Mouse (Mus musculus): Measurements from ENCODE around the gene Ace3. TPM values are rescaled to one million over a fixed set of nuclear protein-coding genes. Genes with fewer than 3 reads are reported as not detected.

Ace3 gene
- polyA plus RNA-seq, 1 experiment from 2014 or later, result not detected

DNA sequence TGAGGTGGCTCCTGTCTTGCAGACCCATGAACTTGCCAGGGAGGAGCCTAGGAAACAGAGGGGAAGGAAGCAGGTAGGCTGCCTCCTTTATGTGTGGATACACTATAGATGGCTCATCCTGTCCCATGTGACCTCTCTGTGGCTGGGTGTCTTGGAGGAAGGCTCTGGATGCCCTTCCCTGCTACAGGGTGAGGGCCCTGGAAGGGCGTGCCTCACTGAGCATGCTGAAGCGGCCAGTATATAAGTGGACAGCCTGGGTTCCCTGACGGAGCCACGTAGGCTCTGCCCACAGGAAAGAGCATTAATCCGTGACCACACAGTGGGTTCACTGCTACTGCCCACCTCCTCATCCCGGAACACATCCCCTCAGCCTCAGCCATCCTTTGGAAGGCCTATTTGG lies 5.0 kb upstream of the Ace3 start:
- H3K4me3 ChIP-seq, result no peak overlapping the region
- no peaks in the 10 kb centered on the region for H3K36me3 ChIP-seq
- ATAC-seq (ENCODE audit: low FRiP score, low read depth), result no peak
- no peak overlapping the region for H3K4me2 ChIP-seq (replicated peaks)
- WGBS, result 82% methylated on average over 6 of the region's 6 CpGs
- H3K27ac ChIP-seq, result no peak overlapping the region
- H3K9ac ChIP-seq, result no peak overlapping the region
- no peaks in the 10 kb centered on the region for H3K9me3 ChIP-seq
- no peaks in the 10 kb centered on the region for H3K4me1 ChIP-seq
- no peaks in the 10 kb centered on the region for H3K27me3 ChIP-seq (replicated peaks)

DNA sequence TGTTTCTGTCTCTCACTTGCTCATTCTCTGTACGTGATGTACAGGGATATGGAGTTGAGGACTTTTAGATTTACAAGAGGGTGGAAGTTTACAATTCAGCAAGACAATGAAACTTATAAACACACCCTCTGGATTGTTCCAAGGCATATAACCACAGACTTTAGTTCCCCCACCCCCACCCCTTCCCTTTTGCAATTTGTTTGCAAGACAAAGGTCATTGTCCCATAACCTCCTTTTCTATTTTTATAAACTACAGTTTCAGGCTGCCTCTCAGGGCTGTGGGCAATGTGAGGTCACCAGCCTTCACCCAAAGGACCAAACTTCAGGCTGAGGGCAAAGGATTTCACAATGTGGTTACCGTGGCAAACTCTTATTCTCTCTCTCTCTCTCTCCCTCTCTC lies 4.2 kb upstream of the Ace3 start:
- 60% methylated on average over 2 of the region's 2 CpGs for WGBS
- Histone ChIP-seq H3K9ac (no peak overlapping the region), H3K36me3 (no peaks in the 10 kb centered on the region), H3K4me3 (no peak overlapping the region), H3K27ac (no peak overlapping the region), H3K4me2 (replicated peaks) (no peak overlapping the region), H3K4me1 (no peaks in the 10 kb centered on the region), H3K9me3 (no peaks in the 10 kb centered on the region), H3K27me3 (replicated peaks) (no peaks in the 10 kb centered on the region)
- no peak for ATAC-seq (ENCODE audit: low FRiP score, low read depth)

DNA sequence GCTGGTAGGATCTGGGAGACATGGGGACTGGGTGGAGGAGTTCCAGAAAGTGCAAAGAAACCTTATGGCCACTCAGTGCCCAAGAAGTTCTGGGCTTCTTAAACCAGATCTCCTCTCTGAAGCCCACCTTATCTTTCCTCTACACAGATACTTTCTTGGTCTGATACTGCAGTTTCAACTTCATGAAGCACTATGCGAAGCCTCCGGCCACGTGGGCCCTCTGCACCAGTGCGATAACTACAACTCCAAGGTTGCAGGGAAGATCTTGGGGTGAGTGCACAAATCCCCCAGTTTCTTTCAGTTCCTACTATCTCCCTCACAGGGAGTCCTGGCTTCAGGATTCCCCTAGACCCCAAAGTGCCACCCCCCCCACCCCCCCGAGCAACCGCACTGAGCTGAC lies 5.6 kb downstream of the Ace3 start:
- Histone ChIP-seq H3K27me3 (replicated peaks) (no peaks in the 10 kb centered on the region; the same call in 1 of the 2 replicates), H3K36me3 (no peaks in the 10 kb centered on the region), H3K27ac (no peak overlapping the region), H3K4me1 (no peaks in the 10 kb centered on the region), H3K9ac (no peak overlapping the region), H3K4me2 (replicated peaks) (no peak overlapping the region), H3K4me3 (no peak overlapping the region), H3K9me3 (no peaks in the 10 kb centered on the region)
- WGBS, result 94% methylated on average over 6 of the region's 6 CpGs
- ATAC-seq (ENCODE audit: low FRiP score, low read depth), result no peak

DNA sequence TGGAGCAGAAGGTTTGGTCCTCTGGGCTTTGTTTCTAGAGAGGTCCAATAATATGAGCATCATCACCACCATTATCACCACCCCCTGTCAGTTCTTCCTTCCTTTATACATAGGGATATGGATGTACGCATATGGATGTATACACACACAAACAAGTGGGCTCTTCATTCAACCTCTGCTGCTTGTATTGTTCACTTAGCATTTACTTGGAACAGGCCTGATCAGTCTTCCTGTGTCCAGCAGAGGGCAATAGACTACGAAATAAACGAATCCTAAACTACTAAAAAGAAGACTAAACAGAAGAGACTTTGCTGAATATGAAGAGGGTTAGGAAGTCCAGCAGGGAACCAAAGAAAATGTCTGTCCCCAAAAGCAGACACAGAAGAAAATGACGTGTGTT lies 7.2 kb downstream of the Ace3 start:
- no peaks in the 10 kb centered on the region; the same call in 1 of the 2 replicates for H3K27me3 ChIP-seq (replicated peaks)
- no peaks in the 10 kb centered on the region for H3K36me3 ChIP-seq
- H3K4me3 ChIP-seq, result no peak overlapping the region
- H3K4me1 ChIP-seq, result peaks cover 5% of the 10 kb centered on the region
- no peaks in the 10 kb centered on the region for H3K9me3 ChIP-seq
- no peak overlapping the region for H3K9ac ChIP-seq
- WGBS, result 51% methylated on average over 4 of the region's 4 CpGs
- no peak overlapping the region for H3K4me2 ChIP-seq (replicated peaks)
- H3K27ac ChIP-seq, result no peak overlapping the region
- ATAC-seq (ENCODE audit: low FRiP score, low read depth), result no peak

DNA sequence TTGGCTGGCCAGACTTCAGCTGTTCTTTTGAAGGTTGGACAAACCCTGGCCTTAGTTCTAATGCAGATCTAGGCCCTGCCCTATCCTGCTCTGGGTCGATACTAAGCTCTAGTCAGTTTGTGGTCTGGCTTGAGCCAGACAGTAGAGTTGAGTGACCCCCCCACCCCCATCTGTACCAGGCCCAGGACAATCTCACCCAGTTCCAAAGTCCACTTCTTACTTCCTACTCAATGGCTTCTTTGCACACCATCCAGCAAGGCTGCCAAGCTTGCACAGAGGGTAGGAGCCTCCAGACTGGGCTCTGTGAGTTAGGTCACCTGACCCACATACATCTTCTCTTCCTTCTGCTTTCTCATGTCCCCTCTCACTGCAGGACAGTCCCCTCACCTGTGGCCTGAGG lies 10.1 kb downstream of the Ace3 start:
- Histone ChIP-seq H3K27ac (no peak overlapping the region), H3K4me3 (no peak overlapping the region), H3K4me2 (replicated peaks) (no peak overlapping the region), H3K27me3 (replicated peaks) (peaks cover 9% of the 10 kb centered on the region; the same call in 1 of the 2 replicates), H3K4me1 (peaks cover 14% of the 10 kb centered on the region), H3K9ac (no peak overlapping the region), H3K9me3 (no peaks in the 10 kb centered on the region), H3K36me3 (no peaks in the 10 kb centered on the region)
- ATAC-seq (ENCODE audit: low FRiP score, low read depth), result no peak
- WGBS, result 88% methylated on average over 1 of the region's 1 CpGs

DNA sequence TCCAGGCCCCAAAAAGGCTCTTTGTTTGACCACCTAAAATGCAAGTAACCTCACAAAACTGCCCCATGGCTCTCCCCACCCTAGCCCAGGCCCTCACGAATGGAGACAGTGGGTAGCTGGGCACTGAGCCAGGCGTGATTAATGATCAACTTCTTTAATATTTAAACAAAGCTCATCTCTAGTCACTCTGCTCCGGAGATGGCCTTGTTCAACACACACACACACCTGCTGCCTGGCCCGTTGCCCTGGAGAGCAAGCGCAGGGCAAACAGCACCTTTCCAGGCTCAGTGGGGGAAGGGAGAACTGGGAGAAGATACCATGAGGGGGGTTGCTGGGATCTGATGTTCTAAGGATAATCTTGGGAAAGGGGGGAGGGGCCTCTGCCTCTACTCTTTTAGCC lies 11.5 kb downstream of the Ace3 start:
- ATAC-seq (ENCODE audit: low FRiP score, low read depth), result no peak
- 40% methylated on average over 5 of the region's 5 CpGs for WGBS
- Histone ChIP-seq H3K27me3 (replicated peaks) (peaks cover 9% of the 10 kb centered on the region; the same call in 1 of the 2 replicates), H3K4me3 (no peak overlapping the region), H3K4me2 (replicated peaks) (no peak overlapping the region), H3K27ac (no peak overlapping the region), H3K36me3 (no peaks in the 10 kb centered on the region), H3K9ac (no peak overlapping the region), H3K4me1 (peaks cover 14% of the 10 kb centered on the region), H3K9me3 (no peaks in the 10 kb centered on the region)

DNA sequence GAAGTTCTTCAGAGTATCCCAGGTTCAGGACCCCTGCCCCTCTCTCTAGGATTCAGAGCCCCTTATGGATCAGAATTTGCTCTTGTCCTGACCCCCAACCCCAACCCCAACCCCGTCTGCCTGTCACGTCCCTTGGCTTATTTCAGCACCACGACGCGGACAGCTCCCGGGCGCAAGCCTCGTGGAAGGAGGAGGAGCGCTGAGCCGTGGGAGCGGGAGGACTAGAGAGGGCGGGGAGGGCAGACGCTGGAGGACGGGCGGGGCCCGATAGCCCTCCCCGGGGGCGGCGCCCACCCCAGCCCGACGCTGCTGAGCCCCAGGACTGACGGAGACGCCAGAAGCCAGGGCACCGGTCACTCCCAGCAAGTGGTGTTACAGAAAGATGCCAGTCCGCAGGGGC lies 13.3 kb downstream of the Ace3 start, which contains the start of gene Kcnh6:
TSS of gene Kcnh6 (plus strand) at position 304 of the 400 bp plus-strand sequence.
- Histone ChIP-seq H3K4me1 (peaks cover 14% of the 10 kb centered on the region), H3K4me2 (replicated peaks) (peak within 1 kb of the TSS; percentile 49), H3K27me3 (replicated peaks) (peaks cover 9% of the 10 kb centered on the region; the same call in 1 of the 2 replicates), H3K36me3 (no peaks in the 10 kb centered on the region), H3K9me3 (no peaks in the 10 kb centered on the region), H3K9ac (no peak within 1 kb of the TSS; the same call in 1 of the 2 replicates), H3K4me3 (peak within 1 kb of the TSS; percentile 11; the same call in 1 of the 2 replicates), H3K27ac (no peak within 1 kb of the TSS)
- WGBS, result under 1% methylated on average over 25 of the region's 25 CpGs
- no peak for ATAC-seq (ENCODE audit: low FRiP score, low read depth)

DNA sequence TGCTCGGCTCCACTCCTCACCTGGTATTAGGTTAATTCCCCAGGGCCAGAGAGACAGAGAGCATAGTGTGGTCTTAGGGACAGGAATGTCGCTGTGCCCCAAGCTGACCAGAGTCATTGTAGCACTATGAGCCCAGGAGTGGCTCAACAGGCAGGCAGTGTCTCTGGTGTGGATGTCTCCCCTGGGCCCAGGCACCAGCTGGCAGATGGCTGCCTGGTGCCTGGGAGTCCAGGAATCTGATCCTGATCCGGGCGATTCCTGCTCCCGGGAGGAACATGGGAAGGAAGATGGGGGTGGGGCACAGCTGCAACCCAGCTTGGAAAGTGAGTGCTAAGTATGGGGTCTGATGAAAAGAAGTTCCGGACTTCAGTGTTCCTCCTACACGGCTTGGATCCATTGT lies 18.2 kb downstream of the Ace3 start:
- H3K4me2 ChIP-seq (replicated peaks), result no peak overlapping the region
- no peak overlapping the region for H3K4me3 ChIP-seq
- H3K9ac ChIP-seq, result no peak overlapping the region
- no peak for ATAC-seq (ENCODE audit: low FRiP score, low read depth)
- H3K36me3 ChIP-seq, result no peaks in the 10 kb centered on the region
- peaks cover 8% of the 10 kb centered on the region for H3K4me1 ChIP-seq
- H3K27me3 ChIP-seq (replicated peaks), result peaks cover 9% of the 10 kb centered on the region; the same call in 1 of the 2 replicates
- 58% methylated on average over 7 of the region's 7 CpGs for WGBS
- no peak overlapping the region for H3K27ac ChIP-seq
- no peaks in the 10 kb centered on the region for H3K9me3 ChIP-seq

DNA sequence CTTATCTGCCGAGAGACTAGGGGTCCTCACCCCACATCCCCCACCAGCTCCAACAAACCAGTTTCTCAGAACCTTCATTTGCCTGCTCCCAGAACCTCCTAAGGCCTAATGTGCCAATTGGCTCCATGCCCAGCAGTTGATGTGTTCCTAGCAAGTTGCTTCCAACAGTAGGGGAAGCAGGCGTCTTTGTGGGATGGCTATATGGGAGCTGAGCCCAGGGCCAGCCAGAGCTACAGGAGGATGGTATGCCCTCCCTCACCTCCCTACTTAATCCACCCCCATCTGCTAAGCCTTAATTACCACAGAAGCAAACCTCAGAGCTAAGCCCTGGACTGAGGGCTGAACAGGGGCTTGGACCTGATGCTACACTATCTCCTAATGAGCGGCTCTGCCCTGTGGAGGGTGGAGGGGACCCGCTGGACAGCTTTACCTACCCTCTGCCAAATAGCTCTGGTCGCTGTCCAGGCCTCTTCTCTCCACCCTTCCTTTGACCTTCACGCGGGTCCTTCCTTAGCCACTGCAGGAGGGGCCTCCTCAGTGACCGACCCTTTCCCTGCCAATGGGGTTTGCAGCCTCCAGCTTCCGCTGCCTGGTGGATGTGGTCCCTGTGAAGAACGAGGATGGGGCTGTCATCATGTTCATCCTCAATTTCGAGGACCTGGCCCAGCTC lies 19.2 kb downstream of the Ace3 start:
- H3K36me3 ChIP-seq, result no peaks in the 10 kb centered on the region
- H3K27me3 ChIP-seq (replicated peaks), result peaks cover 6% of the 10 kb centered on the region; the same call in 1 of the 2 replicates
- ATAC-seq (ENCODE audit: low FRiP score, low read depth), result no peak
- no peak overlapping the region for H3K4me3 ChIP-seq
- no peak overlapping the region for H3K27ac ChIP-seq
- WGBS, result 76% methylated on average over 11 of the region's 11 CpGs
- H3K4me1 ChIP-seq, result peaks cover 3% of the 10 kb centered on the region; the same call in 1 of the 2 replicates
- H3K9ac ChIP-seq, result no peak overlapping the region
- no peaks in the 10 kb centered on the region for H3K9me3 ChIP-seq
- H3K4me2 ChIP-seq (replicated peaks), result no peak overlapping the region

DNA sequence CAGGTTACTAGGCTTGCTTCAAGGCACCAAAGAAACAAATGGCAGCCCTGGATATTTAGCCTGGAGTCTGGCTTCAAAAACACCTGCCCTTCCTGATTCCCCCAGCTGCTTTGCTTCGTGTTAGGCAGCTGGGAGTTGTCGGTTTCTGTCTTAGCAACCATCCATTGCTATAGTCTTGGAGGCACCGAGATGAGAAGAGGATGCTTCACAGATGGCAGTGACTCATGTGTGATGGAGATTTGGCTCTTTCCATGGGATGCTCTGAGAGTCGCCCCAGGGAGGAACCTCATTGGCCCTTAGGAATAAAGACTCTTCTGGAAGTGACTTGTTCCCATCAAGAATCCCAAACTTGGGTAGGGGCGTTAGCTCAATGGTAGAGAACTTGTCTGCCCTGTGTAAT lies 22.0 kb downstream of the Ace3 start:
- H3K27me3 ChIP-seq (replicated peaks), result peaks cover 9% of the 10 kb centered on the region
- ATAC-seq (ENCODE audit: low FRiP score, low read depth), result no peak
- WGBS, result 82% methylated on average over 5 of the region's 5 CpGs
- H3K36me3 ChIP-seq, result no peaks in the 10 kb centered on the region
- H3K4me2 ChIP-seq (replicated peaks), result no peak overlapping the region
- H3K9ac ChIP-seq, result no peak overlapping the region
- H3K27ac ChIP-seq, result no peak overlapping the region
- no peak overlapping the region for H3K4me3 ChIP-seq
- peaks cover 10% of the 10 kb centered on the region for H3K4me1 ChIP-seq
- no peaks in the 10 kb centered on the region for H3K9me3 ChIP-seq

DNA sequence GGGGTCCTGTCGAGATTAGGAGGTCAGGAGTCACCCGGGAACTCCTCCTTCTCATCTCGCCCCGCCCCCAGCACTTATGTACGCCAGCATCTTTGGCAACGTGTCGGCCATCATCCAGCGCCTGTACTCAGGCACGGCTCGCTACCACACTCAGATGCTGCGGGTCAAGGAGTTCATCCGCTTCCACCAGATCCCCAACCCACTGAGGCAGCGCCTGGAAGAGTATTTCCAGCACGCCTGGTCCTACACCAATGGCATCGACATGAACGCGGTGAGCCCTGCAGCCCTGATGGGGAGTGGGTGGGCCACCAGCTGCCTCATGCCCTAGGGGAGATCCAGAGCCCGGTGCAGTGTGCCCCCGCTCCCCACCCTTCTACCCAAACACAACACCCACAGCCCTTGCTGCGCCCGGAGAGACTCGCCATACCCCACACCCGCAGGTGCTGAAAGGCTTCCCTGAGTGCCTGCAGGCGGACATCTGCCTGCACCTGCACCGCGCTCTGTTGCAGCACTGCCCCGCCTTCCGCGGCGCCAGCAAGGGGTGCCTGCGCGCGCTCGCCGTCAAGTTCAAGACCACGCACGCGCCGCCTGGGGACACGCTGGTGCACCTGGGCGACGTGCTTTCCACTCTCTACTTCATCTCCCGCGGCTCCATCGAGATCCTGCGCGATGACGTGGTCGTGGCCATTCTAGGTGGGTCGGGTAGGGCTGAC lies 25.7 kb downstream of the Ace3 start:
- H3K4me2 ChIP-seq (replicated peaks), result peak overlapping the region; percentile 73
- H3K4me1 ChIP-seq, result peaks cover 10% of the 10 kb centered on the region
- no peaks in the 10 kb centered on the region for H3K9me3 ChIP-seq
- H3K27ac ChIP-seq, result no peak overlapping the region
- no peaks in the 10 kb centered on the region for H3K36me3 ChIP-seq
- under 1% methylated on average over 50 of the region's 50 CpGs for WGBS
- ATAC-seq (ENCODE audit: low FRiP score, low read depth), result peak; percentile 54
- H3K27me3 ChIP-seq (replicated peaks), result peaks cover 15% of the 10 kb centered on the region
- peak overlapping the region; percentile 34 for H3K4me3 ChIP-seq
- H3K9ac ChIP-seq, result peak overlapping the region; percentile 56

DNA sequence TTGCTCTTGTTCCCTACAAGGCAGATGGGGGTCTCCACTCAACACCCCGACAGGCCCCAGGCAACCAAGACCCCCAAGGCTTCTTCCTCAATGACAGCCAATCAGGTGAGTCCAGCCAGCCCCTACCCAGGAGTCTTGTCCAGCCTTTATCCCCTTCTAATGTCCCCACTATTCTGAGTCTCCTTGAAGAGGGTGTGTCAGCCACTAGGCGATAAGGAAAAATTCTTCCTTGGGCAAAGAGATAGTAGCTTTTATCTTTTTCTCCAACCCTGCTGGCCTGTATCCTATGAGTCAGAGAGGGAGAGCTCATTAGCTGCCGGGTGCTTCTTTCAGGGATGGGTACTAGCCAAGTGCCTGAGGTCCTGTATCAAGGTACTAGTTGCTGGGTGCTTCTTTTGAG lies 31.3 kb downstream of the Ace3 start:
- no peak overlapping the region for H3K27ac ChIP-seq
- no peaks in the 10 kb centered on the region for H3K4me1 ChIP-seq
- WGBS, result 90% methylated on average over 3 of the region's 3 CpGs
- no peak for ATAC-seq (ENCODE audit: low FRiP score, low read depth)
- no peaks in the 10 kb centered on the region for H3K9me3 ChIP-seq
- no peak overlapping the region for H3K9ac ChIP-seq
- peaks cover 9% of the 10 kb centered on the region for H3K27me3 ChIP-seq (replicated peaks)
- H3K4me3 ChIP-seq, result no peak overlapping the region
- 0 out of 2 replicates have a peak, but pooled peaks cover 4% of the 10 kb centered on the region for H3K36me3 ChIP-seq
- no peak overlapping the region for H3K4me2 ChIP-seq (replicated peaks)

Measured in neural tube, embryonic 12.5 days (tissue).